Comparison of ENCODE assay signal across 15 mouse cellular contexts in the genomic region with DNA sequence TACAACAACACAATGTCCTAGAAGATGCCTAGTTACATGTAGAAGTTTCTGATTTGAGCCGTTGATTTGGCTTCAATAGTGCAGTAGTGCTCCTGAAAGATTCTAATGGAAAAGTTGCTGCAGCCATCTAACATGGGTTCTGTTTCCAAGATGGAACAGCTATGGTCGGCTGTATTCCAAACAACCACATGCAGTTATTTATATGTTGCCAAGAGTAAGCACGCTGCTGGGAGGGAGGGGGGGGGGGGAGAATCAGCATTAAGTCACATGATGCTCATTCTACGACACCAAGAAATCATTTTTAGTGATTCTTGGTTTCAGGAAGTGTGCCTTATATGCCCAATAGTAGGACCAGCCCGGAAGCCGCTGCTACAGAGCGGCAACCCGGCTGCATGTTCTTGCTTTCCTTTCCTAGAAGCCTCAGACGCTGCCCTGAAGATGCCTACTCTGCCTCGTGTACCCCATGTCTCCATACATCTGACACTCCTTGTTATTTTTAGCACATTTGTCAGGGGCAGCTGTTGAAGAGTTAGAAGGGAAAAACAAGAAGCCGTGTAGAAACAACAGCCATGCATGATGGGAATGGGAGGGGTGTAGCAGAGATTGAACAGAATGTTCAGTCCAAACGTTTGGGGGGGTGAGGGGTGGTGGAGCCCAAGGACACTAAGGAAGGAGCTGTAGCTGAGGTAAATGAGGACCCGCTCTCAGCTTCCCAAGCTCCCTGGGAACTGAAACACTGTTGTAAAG. TPM values are rescaled to one million over a fixed set of nuclear protein-coding genes. Genes with fewer than 3 reads are reported as not detected.
DNase-seq lines count a peak whose midpoint lies in the region; ATAC-seq and TF ChIP-seq lines count a peak whose summit lies in the region.
"Had no signal": no experiment of that assay in that cellular context is flagged by ENCODE, and none has a peak within 500 bp of the region (broad histone marks: within the 10 kb centered on the region; RNA-seq: fewer than 3 reads in every experiment).

No protein-coding gene starts in this region.

- peaks cover 87% of the 10 kb centered on the region for H3K79me2 ChIP-seq in myocyte (ENCODE audit: control insufficient read depth, insufficient read depth)

- H3K27me3 ChIP-seq in forebrain, embryonic 15.5 days = no peaks in the 10 kb centered on the region
- no peaks in the 10 kb centered on the region for H3K27me3 ChIP-seq in forebrain, embryonic 12.5 days
- no peaks in the 10 kb centered on the region for H3K27me3 ChIP-seq in myocyte (ENCODE audit: control insufficient read depth, insufficient read depth, insufficient read length)
- H3K27me3 ChIP-seq in intestine, postnatal 0 days (replicated peaks; ENCODE audit: control insufficient read depth, insufficient read depth, low read length) = no peaks in the 10 kb centered on the region
- H3K27me3 ChIP-seq: CH12.LX; neural tube, embryonic 12.5 days had no signal

- peaks cover 42% of the 10 kb centered on the region for H3K36me3 ChIP-seq in forebrain, embryonic 15.5 days
- peaks cover 67% of the 10 kb centered on the region for H3K36me3 ChIP-seq in forebrain, embryonic 12.5 days (replicated peaks)
- H3K36me3 ChIP-seq in myocyte (ENCODE audit: control insufficient read depth, insufficient read depth) = peaks cover 50% of the 10 kb centered on the region
- H3K36me3 ChIP-seq in intestine, postnatal 0 days (ENCODE audit: control insufficient read depth, insufficient read depth) = peaks cover 62% of the 10 kb centered on the region

- H3ac ChIP-seq in myocyte (ENCODE audit: control insufficient read depth, insufficient read length) = no peak overlapping the region

- no peak overlapping the region for H3K4me3 ChIP-seq in forebrain, embryonic 15.5 days
- H3K4me3 ChIP-seq in forebrain, embryonic 12.5 days (replicated peaks) = no peak overlapping the region
- H3K4me3 ChIP-seq in myocyte = no peak overlapping the region
- no peak overlapping the region for H3K4me3 ChIP-seq in intestine, postnatal 0 days (ENCODE audit: low read depth, low read length)
- H3K4me3 ChIP-seq: midbrain, embryonic 10.5 days; neural tube, embryonic 12.5 days had no signal

- 78% methylated on average over 13 of the region's 13 CpGs for WGBS in forebrain, embryonic 15.5 days
- WGBS in forebrain, embryonic 12.5 days = 89% methylated on average over 13 of the region's 13 CpGs
- 85% methylated on average over 13 of the region's 13 CpGs for WGBS in intestine, postnatal 0 days

- H3K4me1 ChIP-seq in forebrain, embryonic 15.5 days = no peaks in the 10 kb centered on the region
- H3K4me1 ChIP-seq in forebrain, embryonic 12.5 days = no peaks in the 10 kb centered on the region
- H3K4me1 ChIP-seq in intestine, postnatal 0 days (replicated peaks; ENCODE audit: control insufficient read depth, insufficient read depth, low read length) = no peaks in the 10 kb centered on the region
- H3K4me1 ChIP-seq: midbrain, embryonic 10.5 days; neural tube, embryonic 12.5 days had no signal

- H3K4me2 ChIP-seq in forebrain, embryonic 15.5 days (replicated peaks) = no peak overlapping the region
- no peak overlapping the region for H3K4me2 ChIP-seq in forebrain, embryonic 12.5 days
- H3K4me2 ChIP-seq in myocyte (ENCODE audit: low read depth) = peak overlapping the region; percentile 36
- H3K4me2 ChIP-seq in intestine, postnatal 0 days (replicated peaks; ENCODE audit: low read depth) = no peak overlapping the region
- H3K4me2 ChIP-seq: neural tube, embryonic 12.5 days had no signal

- ATAC-seq in forebrain, embryonic 15.5 days (replicated peaks) = no peak
- ATAC-seq in forebrain, embryonic 12.5 days (ENCODE audit: low FRiP score) = no peak
- ATAC-seq in intestine, postnatal 0 days = no peak

- no peaks in the 10 kb centered on the region for H3K9me3 ChIP-seq in forebrain, embryonic 15.5 days
- H3K9me3 ChIP-seq in forebrain, embryonic 12.5 days = no peaks in the 10 kb centered on the region
- H3K9me3 ChIP-seq in intestine, postnatal 0 days (ENCODE audit: control insufficient read depth) = no peaks in the 10 kb centered on the region
- H3K9me3 ChIP-seq: midbrain, embryonic 10.5 days; neural tube, embryonic 12.5 days had no signal

- no peak for TF ChIP-seq POLR2A in myocyte (IDR thresholded peaks at IDR 0.05; ENCODE audit: insufficient read length, low read depth)

- peak; percentile 24 to 44 for DNase-seq in heart, adult 18-20 months
- DNase-seq in heart, adult 9 months (ENCODE audit: low spot score in 2 of 2) = no peak
- DNase-seq in lung, postnatal 10 days = peak; percentile 48
- no peak for DNase-seq in lung, postnatal 4 days
- DNase-seq: cerebellum, postnatal 10 days; embryo, embryonic 11 days had no signal

- no peak overlapping the region for H3K9ac ChIP-seq in forebrain, embryonic 15.5 days (replicated peaks)
- no peak overlapping the region for H3K9ac ChIP-seq in forebrain, embryonic 12.5 days
- no peak overlapping the region for H3K9ac ChIP-seq in intestine, postnatal 0 days (ENCODE audit: low read depth, low read length)
- H3K9ac ChIP-seq: liver, embryonic 14.5 days; neural tube, embryonic 12.5 days had no signal

- no peak for TF ChIP-seq CTCF in intestine, postnatal 0 days (IDR thresholded peaks at IDR 0.05; ENCODE audit: low read depth)

- H3K27ac ChIP-seq in forebrain, embryonic 15.5 days (replicated peaks) = peak overlapping the region; percentile 53
- H3K27ac ChIP-seq in forebrain, embryonic 12.5 days = no peak overlapping the region
- H3K27ac ChIP-seq in intestine, postnatal 0 days (ENCODE audit: low read depth, low read length) = no peak overlapping the region
- H3K27ac ChIP-seq: liver, embryonic 14.5 days; midbrain, embryonic 10.5 days; neural tube, embryonic 12.5 days; stomach, postnatal 0 days had no signal

TF ChIP-seq in myocyte, 11 proteins besides CTCF, POLR2A, EP300 and RAD21:
- TF ChIP-seq MYOG (IDR thresholded peaks at IDR 0.05; ENCODE audit: control insufficient read depth in 1 of 3, insufficient read depth in 1 of 3, insufficient read length in 2 of 3, low read depth in 2 of 3) (peak in 1 of 3 experiments; percentile 40), TCF12 (IDR thresholded peaks at IDR 0.05; ENCODE audit: insufficient read depth, poor library complexity, severe bottlenecking) (no peak), SRF (IDR thresholded peaks at IDR 0.05; ENCODE audit: control insufficient read depth, insufficient read length, low read depth) (no peak), REST (IDR thresholded peaks at IDR 0.05; ENCODE audit: insufficient read depth, insufficient read length) (no peak)

RNA-seq across cellular contexts. Expression of gene Ybx3, which starts 13.5 kb away (rescaled TPM):
- 19.5 and 20.8 TPM in 2 replicates for polyA plus RNA-seq in forebrain, embryonic 15.5 days (2015; fragmentation: Nextera tagmentation; extraction: Ambion mirVana)
- 29.9 and 33.8 TPM in 2 replicates for polyA plus RNA-seq in forebrain, embryonic 12.5 days (2016; fragmentation: Nextera tagmentation; extraction: Ambion mirVana)
- 100 to 1,000 TPM; 209 to 231 TPM for total RNA-seq in heart, adult 18-20 months (2021)
- polyA plus RNA-seq in myocyte (2012; fragmentation: generic; extraction: Trizol) = 768 TPM
- polyA plus RNA-seq in intestine, postnatal 0 days (2015; fragmentation: Nextera tagmentation; extraction: Ambion mirVana) = 33.9 and 39.9 TPM in 2 replicates

RNA-seq across cellular contexts. Expression of gene Styk1, which starts 21.4 kb away (rescaled TPM):
- polyA plus RNA-seq in forebrain, embryonic 15.5 days (2015; fragmentation: Nextera tagmentation; extraction: Ambion mirVana) = 3.4 and 4.3 TPM in 2 replicates
- 0.83 and 1.1 TPM in 2 replicates for polyA plus RNA-seq in forebrain, embryonic 12.5 days (2016; fragmentation: Nextera tagmentation; extraction: Ambion mirVana)
- under 1 TPM; 0.30 to 0.41 TPM for total RNA-seq in heart, adult 18-20 months (2021)
- 0.06 TPM for polyA plus RNA-seq in myocyte (2012; fragmentation: generic; extraction: Trizol)
- polyA plus RNA-seq in intestine, postnatal 0 days (2015; fragmentation: Nextera tagmentation; extraction: Ambion mirVana) = 14.1 and 14.9 TPM in 2 replicates
- total RNA-seq: CH12.LX had no signal

Comparison
In these comparisons a context has a peak if more than half of its experiments do, and no peak if none do; other contexts are left out.
1. DNase-seq: peak in heart, adult 18-20 months (2 of 2) and lung, postnatal 10 days (single experiment); none in heart, adult 9 months (0 of 2) and lung, postnatal 4 days (0 of 2).
2. RNA of gene Ybx3, which starts 13.5 kb away (polyA plus RNA-seq): 768 TPM in myocyte (single experiment); 33.9 to 39.9 TPM in intestine, postnatal 0 days, 29.9 to 33.8 TPM in forebrain, embryonic 12.5 days and 19.5 to 20.8 TPM in forebrain, embryonic 15.5 days; every median in the first group is over 10 times any median in the second.